Mouse (Mus musculus) testis, adult 2 months (tissue): ENCODE data around the gene Fsd1. TPM values are rescaled to one million over a fixed set of nuclear protein-coding genes. Genes with fewer than 3 reads are reported as not detected.
A peak's percentile ranks its signal among the peaks of the same experiment; 100 is the strongest.

Experiments used
- H3K27ac ChIP-seq: fragments of 200-500 bp; 2 replicates; pipeline ENCODE4 v1.5.1; 2012; ENCODE audit warnings: low read depth, low read length; ENCODE audit not compliant: control insufficient read depth, insufficient read depth
- H3K27me3 ChIP-seq: fragments of 200-500 bp; 2 replicates; pipeline ENCODE4 v1.6.1; 2012; ENCODE audit warnings: mild to moderate bottlenecking, low read length, moderate library complexity; ENCODE audit not compliant: control insufficient read depth, insufficient read depth
- H3K36me3 ChIP-seq: fragments of 200-500 bp; 2 replicates; pipeline ENCODE4 v1.6.1; 2012; ENCODE audit warnings: mild to moderate bottlenecking, low read length; ENCODE audit not compliant: control insufficient read depth, insufficient read depth
- H3K4me1 ChIP-seq: fragments of 200-500 bp; 2 replicates; pipeline ENCODE4 v1.6.1; 2012; ENCODE audit warnings: low read length; ENCODE audit not compliant: control insufficient read depth, insufficient read depth
- H3K4me3 ChIP-seq: fragments of 200-500 bp; 2 replicates; pipeline ENCODE4 v1.5.1; 2012; ENCODE audit warnings: low read depth, mild to moderate bottlenecking, low read length, moderate library complexity, mixed read lengths; ENCODE audit not compliant: control insufficient read depth
- CTCF ChIP-seq: fragments of 200-500 bp; IDR thresholded peaks from 2 replicates; pipeline ENCODE4 v1.5.1; 2012; ENCODE audit warnings: low read depth, mild to moderate bottlenecking, inconsistent platforms, low read length, moderate library complexity; ENCODE audit not compliant: control insufficient read depth, insufficient read depth, insufficient replicate concordance
- POLR2A ChIP-seq: fragments of 200-500 bp; IDR thresholded peaks from 2 replicates; pipeline ENCODE4 v1.6.1; 2012; ENCODE audit warnings: low read depth, mild to moderate bottlenecking, inconsistent platforms, low read length, moderate library complexity; ENCODE audit not compliant: control insufficient read depth
- polyA plus RNA-seq: library from polyadenylated mRNA; depleted of rRNA; stranded (reverse); fragments of >200 nt; gene quantifications from 2 replicates; pipeline ENCODE4 v1.2.3, GENCODE M21; 2012

Fsd1 gene
- polyA plus RNA-seq, 1 experiment, result 2.4 TPM

DNA sequence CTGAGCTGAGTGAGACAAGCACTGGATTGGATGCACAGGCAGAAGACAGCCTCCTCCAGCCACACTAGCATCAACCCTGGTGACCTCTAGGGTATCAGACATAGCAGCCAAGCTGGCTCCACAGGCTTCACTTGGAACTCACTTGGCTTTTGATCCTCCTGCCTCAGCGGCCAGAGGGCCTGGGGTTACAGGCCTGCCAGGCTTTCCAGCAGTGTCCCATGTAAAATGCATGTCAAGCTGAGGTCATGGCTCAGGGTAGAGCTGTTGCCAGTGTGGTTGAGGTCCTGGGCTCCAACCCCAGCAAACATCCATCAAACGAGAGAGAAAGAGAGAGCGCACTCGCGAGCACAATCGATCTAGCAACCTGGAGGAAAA is 48.4 kb downstream of the Fsd1 start:
- Histone ChIP-seq H3K27ac (no peak overlapping the region), H3K36me3 (peaks cover 3% of the 10 kb centered on the region), H3K4me1 (peaks cover 21% of the 10 kb centered on the region), H3K4me3 (peak overlapping the region; percentile 53), H3K27me3 (no peaks in the 10 kb centered on the region)
- TF ChIP-seq CTCF, result no peak
- TF ChIP-seq POLR2A, result no peak

DNA sequence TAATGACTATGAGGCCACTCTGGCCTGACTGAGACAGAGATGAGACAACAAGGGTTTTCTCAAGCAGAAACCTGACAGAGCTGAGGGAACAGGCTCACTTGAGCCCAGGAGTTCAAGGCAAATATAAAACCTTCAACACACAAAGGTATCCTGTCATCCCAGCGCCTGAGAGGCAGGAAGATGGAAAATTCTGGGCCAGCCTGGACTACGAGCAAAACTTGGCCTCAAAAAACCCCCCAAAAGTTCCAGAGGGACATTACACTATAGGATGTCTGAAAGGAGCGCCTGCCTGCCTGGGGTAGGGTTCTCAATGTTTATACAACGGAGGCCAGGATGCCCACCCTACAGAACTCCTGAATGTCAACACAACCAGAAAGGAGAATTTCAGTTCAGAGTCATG is 48.9 kb downstream of the Fsd1 start:
- no peak overlapping the region for H3K27ac ChIP-seq
- TF ChIP-seq CTCF (no peak), POLR2A (no peak)
- H3K36me3 ChIP-seq, result peaks cover 3% of the 10 kb centered on the region
- peaks cover 20% of the 10 kb centered on the region for H3K4me1 ChIP-seq
- H3K4me3 ChIP-seq, result peak overlapping the region; percentile 53
- no peaks in the 10 kb centered on the region for H3K27me3 ChIP-seq

DNA sequence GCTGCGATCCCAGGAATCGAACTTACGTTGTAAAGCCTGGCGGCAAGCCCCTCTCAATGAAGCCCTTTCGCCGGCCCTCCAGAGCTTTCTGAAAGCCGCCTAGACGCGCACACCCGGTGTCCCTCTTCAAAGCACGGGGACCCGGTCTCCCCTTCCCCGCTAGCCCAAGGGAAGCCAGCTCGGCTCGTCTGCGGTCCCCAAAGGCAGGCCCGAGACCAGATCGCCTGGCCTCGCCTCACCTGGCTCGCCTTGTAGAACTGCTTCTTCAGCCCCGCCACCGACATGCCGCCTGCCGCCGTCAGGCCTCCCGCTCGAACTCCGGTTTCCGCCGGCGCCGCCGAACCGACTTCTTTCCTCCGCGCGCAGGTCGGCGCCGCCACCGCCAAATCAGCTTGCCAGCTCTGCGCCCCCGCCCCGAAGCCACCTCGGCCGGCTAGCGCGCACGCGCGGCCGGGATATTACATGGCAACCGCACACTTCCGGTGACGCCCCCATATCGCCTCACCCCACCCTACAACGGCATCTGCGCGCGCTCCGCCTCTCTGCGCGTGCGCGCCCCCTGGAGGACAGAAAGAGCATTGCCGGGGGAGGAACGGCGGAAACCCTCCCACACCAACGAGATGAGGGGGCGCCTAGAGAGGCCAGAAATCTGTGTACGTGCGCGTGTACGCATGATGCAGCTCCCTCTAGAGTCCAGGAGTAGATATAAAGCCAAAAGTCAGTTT is 50.0 kb downstream of the Fsd1 start, which contains the start of gene Sh3gl1:
Sh3gl1 (minus strand) TSS at position 460 of the 725 bp plus-strand sequence.
- Histone ChIP-seq H3K27me3 (no peaks in the 10 kb centered on the region), H3K27ac (peak within 1 kb of the TSS; percentile 92), H3K4me3 (peak within 1 kb of the TSS; percentile 97), H3K4me1 (peaks cover 18% of the 10 kb centered on the region), H3K36me3 (peaks cover 3% of the 10 kb centered on the region)
- TF ChIP-seq POLR2A (peak; percentile 89), CTCF (peak; percentile 100)

DNA sequence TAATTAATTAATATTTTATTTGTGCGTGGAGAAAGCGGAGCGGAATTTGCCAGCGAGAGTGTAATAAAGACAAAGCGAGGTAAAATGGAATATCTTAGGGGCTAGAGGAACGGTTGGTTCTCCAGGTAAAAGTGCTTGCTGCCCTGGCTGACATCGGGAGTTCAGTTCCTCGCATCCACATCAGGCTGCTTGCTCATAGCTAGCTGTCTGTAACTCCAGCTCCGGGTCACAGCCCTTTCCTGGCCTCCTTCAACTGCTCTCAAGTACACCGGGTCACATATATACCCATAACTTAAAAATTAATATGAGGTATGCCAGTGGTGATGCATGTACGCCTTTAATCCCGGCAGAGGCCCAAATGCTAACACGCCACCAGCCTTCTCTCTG is 50.6 kb downstream of the Fsd1 start:
- Histone ChIP-seq H3K4me1 (peaks cover 16% of the 10 kb centered on the region), H3K36me3 (peaks cover 3% of the 10 kb centered on the region), H3K27me3 (no peaks in the 10 kb centered on the region), H3K4me3 (peak overlapping the region; percentile 92), H3K27ac (peak overlapping the region; percentile 78)
- TF ChIP-seq POLR2A (no peak), CTCF (no peak)

DNA sequence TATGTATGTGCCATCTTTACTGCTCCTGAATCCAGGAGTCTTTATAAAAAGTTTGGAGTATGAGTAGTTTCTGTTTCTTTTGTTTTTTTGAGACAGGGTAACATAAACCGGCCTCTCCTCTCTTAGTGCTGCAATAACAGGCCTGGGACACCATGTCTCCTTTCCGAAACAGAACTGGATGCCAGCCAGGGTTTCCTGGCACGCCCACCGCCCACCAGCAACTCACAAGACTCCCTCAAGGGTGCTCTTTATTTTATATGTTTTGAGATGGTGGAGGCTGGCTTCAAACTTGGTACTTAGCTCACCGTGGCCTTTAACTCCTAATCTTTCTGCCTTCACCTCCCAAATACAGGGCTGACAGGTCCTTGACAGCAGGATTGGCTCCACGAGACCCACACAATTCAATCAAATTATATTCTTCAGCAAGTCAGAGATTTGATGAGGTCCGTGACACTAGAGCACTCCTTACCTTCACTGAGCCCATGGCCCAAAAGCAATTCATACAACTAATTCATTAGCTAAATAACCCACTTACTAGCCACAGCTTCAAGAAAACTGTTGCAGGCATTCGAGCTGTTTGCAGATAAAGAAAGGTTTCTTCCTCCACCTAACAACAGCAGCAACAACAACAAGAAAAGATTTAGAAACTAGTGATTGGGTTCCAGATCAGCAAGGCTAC is 52.4 kb downstream of the Fsd1 start:
- Histone ChIP-seq H3K27ac (no peak overlapping the region), H3K36me3 (peaks cover 2% of the 10 kb centered on the region), H3K4me3 (no peak overlapping the region), H3K4me1 (peaks cover 14% of the 10 kb centered on the region), H3K27me3 (no peaks in the 10 kb centered on the region)
- no peak for TF ChIP-seq POLR2A

DNA sequence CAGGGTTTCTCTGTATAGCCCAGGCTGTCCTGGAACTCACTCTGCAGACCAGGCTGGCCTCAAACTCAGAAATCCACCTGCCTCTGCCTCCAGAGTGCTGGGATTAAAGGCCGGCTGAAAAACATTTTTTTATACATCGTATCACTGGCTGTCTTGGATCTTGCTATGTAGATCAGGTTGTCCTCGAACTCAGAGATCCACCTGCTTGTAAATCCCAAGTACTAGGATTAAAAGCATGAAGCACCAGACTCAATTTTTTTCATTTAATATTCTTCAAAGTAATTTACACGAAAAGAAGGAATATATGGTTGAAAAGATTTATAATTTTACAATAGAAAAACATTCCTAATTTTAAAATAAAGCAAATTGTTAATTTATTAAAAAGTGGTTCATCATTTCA is 53.0 kb downstream of the Fsd1 start:
- no peaks in the 10 kb centered on the region for H3K27me3 ChIP-seq
- no peaks in the 10 kb centered on the region; the same call in 1 of the 2 replicates for H3K36me3 ChIP-seq
- peaks cover 12% of the 10 kb centered on the region for H3K4me1 ChIP-seq
- TF ChIP-seq POLR2A (no peak), CTCF (no peak)
- H3K4me3 ChIP-seq, result no peak overlapping the region
- H3K27ac ChIP-seq, result no peak overlapping the region

DNA sequence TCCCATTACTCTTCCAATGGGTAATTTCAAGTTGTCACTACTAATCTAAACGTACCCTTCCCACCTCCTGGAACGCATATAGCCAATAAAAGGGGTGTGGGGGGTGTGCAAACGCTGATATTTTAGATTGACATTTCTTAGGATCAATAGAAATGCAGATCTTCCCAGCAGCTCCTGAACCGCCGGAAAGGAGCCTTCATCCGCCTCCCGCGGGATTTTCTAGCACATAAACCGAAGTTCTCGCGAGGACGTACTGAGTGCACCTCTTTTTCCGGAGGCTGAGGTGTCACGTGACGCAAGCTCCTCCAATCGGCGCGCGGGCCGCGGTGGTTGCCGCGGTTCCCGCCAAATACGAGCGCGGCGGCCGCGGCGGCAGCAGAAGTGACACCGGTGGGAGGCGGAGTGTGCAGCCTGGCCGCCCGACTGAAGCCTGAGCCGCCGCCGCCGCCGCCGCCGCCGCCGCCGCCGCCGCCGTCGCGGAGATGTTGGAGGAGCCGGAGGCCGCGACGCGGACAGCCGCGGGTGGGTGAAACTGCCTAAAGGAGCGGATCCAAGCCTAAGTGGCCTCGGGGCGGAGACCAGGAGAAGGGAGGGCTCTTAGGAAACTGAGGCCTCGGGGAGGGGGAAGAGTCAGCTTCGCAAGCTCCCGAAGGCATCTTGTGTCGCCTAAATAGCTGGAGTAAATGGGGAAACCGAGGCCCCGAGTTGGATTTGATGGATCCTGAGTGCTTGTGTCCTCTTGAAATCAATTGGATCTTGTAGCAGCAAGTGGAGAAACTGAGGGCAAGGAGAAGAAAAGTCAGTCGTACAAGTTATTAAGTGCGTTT is 53.9 kb downstream of the Fsd1 start, which contains the start of gene Chaf1a:
Chaf1a (plus strand) TSS at position 410 of the 827 bp plus-strand sequence.
- peak within 1 kb of the TSS; percentile 97 for H3K4me3 ChIP-seq
- no peaks in the 10 kb centered on the region for H3K27me3 ChIP-seq
- TF ChIP-seq CTCF (no peak), POLR2A (peak; percentile 81)
- peaks cover 9% of the 10 kb centered on the region for H3K4me1 ChIP-seq
- no peaks in the 10 kb centered on the region; the same call in 1 of the 2 replicates for H3K36me3 ChIP-seq
- peak within 1 kb of the TSS; percentile 82 for H3K27ac ChIP-seq
